Mouse (Mus musculus) liver, embryonic 11.5 days (tissue): Measurements from ENCODE around the gene Agbl1. TPM values are rescaled to one million over a fixed set of nuclear protein-coding genes. Genes with fewer than 3 reads are reported as not detected.
"Not testable (repeated sequence)": the region's sequence is repeated elsewhere in the genome, so short reads cannot be mapped to it uniquely, and the experiment has no call there.

ENCODE experiments used
- ATAC-seq: fragments of 200-750 bp; cut with Nextera tagmentation; replicated peaks from 2 replicates; pipeline ENCODE4 v1.8.0; 2017; ENCODE audit warnings: moderate number of reproducible peaks, mild to moderate bottlenecking, moderate TSS enrichment, moderate library complexity; ENCODE audit not compliant: low FRiP score
- DNase-seq: peaks from one replicate; pipeline ENCODE4 v3.0.0-alpha.2; 2017; ENCODE audit warnings: low spot score
- H3K27ac ChIP-seq: fragments of 300-500 bp; sonication (generic); 2 replicates; pipeline ENCODE4 v1.5.1; 2014; ENCODE audit warnings: mild to moderate bottlenecking, low read depth, low read length, control low read depth
- H3K27me3 ChIP-seq: fragments of 300-500 bp; sonication (generic); replicated peaks from 2 replicates; pipeline ENCODE4 v1.6.1; 2014; ENCODE audit warnings: low read length, mixed read lengths; ENCODE audit not compliant: control insufficient read depth, insufficient read depth
- H3K36me3 ChIP-seq: fragments of 300-500 bp; sonication (generic); 2 replicates; pipeline ENCODE4 v1.6.1; 2014; ENCODE audit warnings: mild to moderate bottlenecking, low read length, moderate library complexity, mixed read lengths; ENCODE audit not compliant: control insufficient read depth, insufficient read depth
- H3K4me1 ChIP-seq: fragments of 300-500 bp; sonication (generic); replicated peaks from 2 replicates; pipeline ENCODE4 v1.6.1; 2014; ENCODE audit warnings: low read length, mixed read lengths; ENCODE audit not compliant: control insufficient read depth, insufficient read depth
- H3K4me2 ChIP-seq: fragments of 300-500 bp; sonication (generic); 2 replicates; pipeline ENCODE4 v1.6.1; 2014; ENCODE audit warnings: mild to moderate bottlenecking, control low read depth, moderate library complexity
- H3K4me3 ChIP-seq: fragments of 300-500 bp; sonication (generic); 2 replicates; pipeline ENCODE4 v1.5.1; 2014; ENCODE audit warnings: low read depth, low read length, control low read depth
- H3K9ac ChIP-seq: fragments of 300-500 bp; sonication (generic); 2 replicates; pipeline ENCODE4 v1.6.1; 2014; ENCODE audit warnings: low read depth, low read length, control low read depth
- H3K9me3 ChIP-seq: fragments of 300-500 bp; sonication (generic); 2 replicates; pipeline ENCODE4 v1.6.1; 2016; ENCODE audit warnings: low read length, inconsistent platforms, mixed read lengths; ENCODE audit not compliant: control insufficient read depth
- WGBS: fragments of 180-500 bp; shearing (Covaris S2); extraction: QIAGEN DNeasy Blood & Tissue Kit; methylation state at CpG from one replicate; pipeline ENCODE4 v1.1.7; 2014; 5-methylcytosine and 5-hydroxymethylcytosine counted together
- polyA plus RNA-seq: library from polyadenylated mRNA; unstranded; fragments of >200 nt; fragmentation: Nextera tagmentation; extraction: Ambion mirVana; gene quantifications from 2 replicates; pipeline ENCODE4 v1.2.1, GENCODE M21; 2014

Agbl1 gene
- polyA plus RNA-seq, 1 experiment from 2014 or later = not detected

GRCm38 (mm10) chr7:76732220-76732619 is 502.5 kb downstream of the Agbl1 start:
- H3K4me2 ChIP-seq, H3K27ac ChIP-seq, H3K27me3 ChIP-seq, H3K9me3 ChIP-seq, H3K36me3 ChIP-seq, H3K9ac ChIP-seq, H3K4me3 ChIP-seq, H3K4me1 ChIP-seq, DNase-seq, ATAC-seq: not testable (repeated sequence)
- WGBS = 84% methylated on average over 7 of the region's 7 CpGs

- no peak for ATAC-seq
- H3K4me2 ChIP-seq = no peak overlapping the region
- no peak overlapping the region for H3K9ac ChIP-seq
- no peaks in the 10 kb centered on the region for H3K9me3 ChIP-seq
- no peaks in the 10 kb centered on the region for H3K4me1 ChIP-seq
- no peak overlapping the region for H3K4me3 ChIP-seq
- WGBS = 53% methylated on average over 5 of the region's 5 CpGs
- no peaks in the 10 kb centered on the region for H3K27me3 ChIP-seq
- DNase-seq = no peak
- H3K36me3 ChIP-seq = no peaks in the 10 kb centered on the region
- H3K27ac ChIP-seq = no peak overlapping the region
Observed at GRCm38 (mm10) chr7:76777237-76777855, 547.7 kb downstream of the Agbl1 start.

GRCm38 (mm10) chr7:76780446-76780845 is 550.8 kb downstream of the Agbl1 start:
- Histone ChIP-seq H3K27ac (no peak overlapping the region), H3K4me2 (no peak overlapping the region), H3K4me3 (no peak overlapping the region), H3K9ac (no peak overlapping the region), H3K27me3 (no peaks in the 10 kb centered on the region), H3K36me3 (no peaks in the 10 kb centered on the region), H3K9me3 (no peaks in the 10 kb centered on the region), H3K4me1 (no peaks in the 10 kb centered on the region)
- DNase-seq (no peak), ATAC-seq (no peak)
- 77% methylated on average over 4 of the region's 4 CpGs for WGBS

- Histone ChIP-seq H3K9me3 (no peaks in the 10 kb centered on the region), H3K4me3 (no peak overlapping the region), H3K36me3 (no peaks in the 10 kb centered on the region), H3K27me3 (no peaks in the 10 kb centered on the region), H3K4me2 (no peak overlapping the region), H3K27ac (no peak overlapping the region), H3K4me1 (no peaks in the 10 kb centered on the region), H3K9ac (no peak overlapping the region)
- 16% methylated on average over 1 of the region's 1 CpGs for WGBS
- ATAC-seq (no peak), DNase-seq (no peak)
Observed at GRCm38 (mm10) chr7:76788561-76789306, 559.0 kb downstream of the Agbl1 start.

GRCm38 (mm10) chr7:76790041-76790440 is 560.4 kb downstream of the Agbl1 start:
- no peak overlapping the region for H3K4me3 ChIP-seq
- ATAC-seq = no peak
- no peak for DNase-seq
- H3K9ac ChIP-seq = no peak overlapping the region
- no peaks in the 10 kb centered on the region for H3K27me3 ChIP-seq
- no peak overlapping the region for H3K4me2 ChIP-seq
- WGBS = 46% methylated on average over 2 of the region's 2 CpGs
- no peaks in the 10 kb centered on the region for H3K36me3 ChIP-seq
- no peaks in the 10 kb centered on the region for H3K9me3 ChIP-seq
- H3K4me1 ChIP-seq = no peaks in the 10 kb centered on the region
- no peak overlapping the region for H3K27ac ChIP-seq

GRCm38 (mm10) chr7:76791247-76791646 is 561.6 kb downstream of the Agbl1 start:
- 82% methylated on average over 4 of the region's 4 CpGs for WGBS
- Histone ChIP-seq H3K27me3 (no peaks in the 10 kb centered on the region), H3K36me3 (no peaks in the 10 kb centered on the region), H3K9ac (no peak overlapping the region), H3K4me2 (no peak overlapping the region), H3K9me3 (no peaks in the 10 kb centered on the region), H3K27ac (no peak overlapping the region), H3K4me1 (no peaks in the 10 kb centered on the region), H3K4me3 (no peak overlapping the region)
- DNase-seq = no peak
- ATAC-seq = no peak

- ATAC-seq (no peak), DNase-seq (no peak)
- Histone ChIP-seq H3K9me3 (no peaks in the 10 kb centered on the region), H3K4me3 (no peak overlapping the region), H3K36me3 (no peaks in the 10 kb centered on the region), H3K4me1 (no peaks in the 10 kb centered on the region), H3K9ac (no peak overlapping the region), H3K4me2 (no peak overlapping the region), H3K27ac (no peak overlapping the region), H3K27me3 (no peaks in the 10 kb centered on the region)
- WGBS = 45% methylated on average over 3 of the region's 3 CpGs
Observed at GRCm38 (mm10) chr7:76810003-76810402, 580.3 kb downstream of the Agbl1 start.

DNA sequence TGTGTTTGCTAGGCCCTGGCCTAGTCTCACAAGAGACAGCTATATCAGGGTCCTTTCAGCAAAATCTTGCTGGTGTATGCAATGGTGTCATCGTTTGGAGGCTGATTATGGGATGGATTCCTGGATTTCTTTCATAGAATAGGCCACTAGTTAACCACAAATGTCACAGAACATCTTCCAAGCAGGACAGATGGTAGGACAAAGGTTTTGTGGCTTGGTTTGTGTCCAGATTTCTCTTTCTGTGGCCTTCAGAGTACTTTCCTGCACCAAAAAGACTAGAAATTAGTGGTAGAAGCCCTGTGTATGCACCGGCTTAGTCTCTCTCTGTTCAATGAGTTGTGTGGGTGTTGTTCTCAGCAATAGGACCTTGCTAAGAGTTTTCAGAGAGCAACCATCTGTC is 590.9 kb downstream of the Agbl1 start:
- Histone ChIP-seq H3K27ac (no peak overlapping the region), H3K4me2 (no peak overlapping the region), H3K4me1 (no peaks in the 10 kb centered on the region), H3K27me3 (no peaks in the 10 kb centered on the region), H3K36me3 (no peaks in the 10 kb centered on the region), H3K9me3 (no peaks in the 10 kb centered on the region), H3K9ac (no peak overlapping the region), H3K4me3 (no peak overlapping the region)
- DNase-seq = no peak
- no peak for ATAC-seq
- 55% methylated on average over 2 of the region's 2 CpGs for WGBS

DNA sequence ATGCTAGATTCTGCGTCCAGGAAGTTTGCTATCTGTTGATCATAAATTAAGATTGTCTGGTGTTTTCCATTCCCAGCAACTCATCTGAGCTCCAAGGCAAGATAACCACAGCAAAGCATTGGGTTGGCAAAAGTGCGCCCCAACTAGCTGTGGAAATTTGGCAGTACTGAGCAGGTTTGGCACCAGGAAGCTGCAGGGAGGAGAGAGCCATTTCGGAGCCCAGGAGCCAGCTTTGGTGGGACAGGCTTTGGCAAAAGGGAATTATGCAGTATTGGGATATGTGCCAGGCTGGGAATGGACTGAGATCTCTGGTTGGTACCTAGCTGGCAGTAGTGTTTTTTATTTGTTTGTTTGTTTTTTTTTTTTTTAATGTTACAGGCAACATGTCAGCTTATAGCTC is 612.5 kb downstream of the Agbl1 start:
- Histone ChIP-seq H3K4me3 (no peak overlapping the region), H3K9me3 (no peaks in the 10 kb centered on the region), H3K4me1 (no peaks in the 10 kb centered on the region), H3K4me2 (no peak overlapping the region), H3K36me3 (no peaks in the 10 kb centered on the region), H3K27ac (no peak overlapping the region), H3K27me3 (no peaks in the 10 kb centered on the region), H3K9ac (no peak overlapping the region)
- 76% methylated on average over 3 of the region's 3 CpGs for WGBS
- ATAC-seq (no peak), DNase-seq (no peak)
